Mouse (Mus musculus) ES-E14 (cell line): ENCODE measurements at regions not wholly inside any gene's neighbourhood (a gene's known extent, or its start where the extent isn't known, plus 50 kb on each side); places are given as distances from the start of the nearest gene placed in this dataset.

Experiments
- DNase-seq: peaks from one replicate; pipeline ENCODE4 v3.0.0-alpha.2; 2013; ENCODE audit warnings: low read depth, low spot score
- H3K27ac ChIP-seq: 2 replicates; pipeline ENCODE4 v1.5.1; 2012; ENCODE audit warnings: low read depth, mild to moderate bottlenecking, low read length, moderate library complexity, mixed read lengths; ENCODE audit not compliant: poor library complexity, insufficient read depth, severe bottlenecking
- H3K36me3 ChIP-seq: 2 replicates; pipeline ENCODE4 v1.6.1; 2012; ENCODE audit warnings: mild to moderate bottlenecking, low read length, moderate library complexity, mixed read lengths; ENCODE audit not compliant: control insufficient read depth, poor library complexity, insufficient read depth, severe bottlenecking
- H3K4me1 ChIP-seq, 2 experiments: fragments of 150-350 bp in 1 of 2; sonication (generic) in 1 of 2; 2 replicates each; pipeline ENCODE4 v1.6.1; 2012; ENCODE audit warnings: low read length in 2 of 2, mild to moderate bottlenecking in 1 of 2, mixed read lengths in 1 of 2; ENCODE audit not compliant: control insufficient read depth in 2 of 2, insufficient read depth in 2 of 2, poor library complexity in 1 of 2
- H3K4me3 ChIP-seq, 2 experiments: fragments of 150-350 bp in 1 of 2; sonication (generic) in 1 of 2; 2 replicates each; pipeline ENCODE4 v1.5.1; 2012; ENCODE audit warnings: low read length in 2 of 2, low read depth in 1 of 2, mild to moderate bottlenecking in 1 of 2, mixed read lengths in 1 of 2; ENCODE audit not compliant: insufficient read depth in 1 of 2, poor library complexity in 1 of 2, severe bottlenecking in 1 of 2
- H3K9ac ChIP-seq: 2 replicates; pipeline ENCODE4 v1.6.1; 2012; ENCODE audit warnings: low read depth, mild to moderate bottlenecking, low read length, mixed read lengths; ENCODE audit not compliant: poor library complexity, insufficient read depth, severe bottlenecking
- H3K9me3 ChIP-seq: fragments of 150-350 bp; sonication (generic); 2 replicates; pipeline ENCODE4 v1.6.1; 2012; ENCODE audit warnings: low read depth, mild to moderate bottlenecking, low read length; ENCODE audit not compliant: control insufficient read depth, insufficient read depth
- CHD2 ChIP-seq: IDR thresholded peaks from 2 replicates; pipeline ENCODE4 v1.6.1; 2014; ENCODE audit warnings: mild to moderate bottlenecking, low read depth, low read length, inconsistent platforms
- HCFC1 ChIP-seq: IDR thresholded peaks from 2 replicates; pipeline ENCODE4 v1.6.1; 2012; ENCODE audit warnings: low read length, inconsistent platforms, borderline replicate concordance; ENCODE audit not compliant: insufficient read depth
- MAFK ChIP-seq: IDR thresholded peaks from 2 replicates; pipeline ENCODE4 v1.6.1; 2014; ENCODE audit warnings: mild to moderate bottlenecking, low read depth, low read length, inconsistent platforms; ENCODE audit not compliant: insufficient read depth
- ZC3H11A ChIP-seq: IDR thresholded peaks from 2 replicates; pipeline ENCODE4 v1.6.1; 2012; ENCODE audit warnings: low read depth, mild to moderate bottlenecking, inconsistent platforms, low read length, borderline replicate concordance
- ZNF384 ChIP-seq: IDR thresholded peaks from 2 replicates; pipeline ENCODE4 v1.6.1; 2012; ENCODE audit warnings: low read depth, low read length, inconsistent platforms
- in situ Hi-C, 2 experiments: fragments of 600-800 bp; cut with MboI; formaldehyde crosslinking; loops; one replicate each; pipeline ENCODE4 v1.15.1; 2025; ENCODE audit warnings: low sequenced_read_pairs in 2 of 2, inconsistent platforms in 1 of 2; ENCODE audit not compliant: unreplicated experiment in 2 of 2

DNA sequence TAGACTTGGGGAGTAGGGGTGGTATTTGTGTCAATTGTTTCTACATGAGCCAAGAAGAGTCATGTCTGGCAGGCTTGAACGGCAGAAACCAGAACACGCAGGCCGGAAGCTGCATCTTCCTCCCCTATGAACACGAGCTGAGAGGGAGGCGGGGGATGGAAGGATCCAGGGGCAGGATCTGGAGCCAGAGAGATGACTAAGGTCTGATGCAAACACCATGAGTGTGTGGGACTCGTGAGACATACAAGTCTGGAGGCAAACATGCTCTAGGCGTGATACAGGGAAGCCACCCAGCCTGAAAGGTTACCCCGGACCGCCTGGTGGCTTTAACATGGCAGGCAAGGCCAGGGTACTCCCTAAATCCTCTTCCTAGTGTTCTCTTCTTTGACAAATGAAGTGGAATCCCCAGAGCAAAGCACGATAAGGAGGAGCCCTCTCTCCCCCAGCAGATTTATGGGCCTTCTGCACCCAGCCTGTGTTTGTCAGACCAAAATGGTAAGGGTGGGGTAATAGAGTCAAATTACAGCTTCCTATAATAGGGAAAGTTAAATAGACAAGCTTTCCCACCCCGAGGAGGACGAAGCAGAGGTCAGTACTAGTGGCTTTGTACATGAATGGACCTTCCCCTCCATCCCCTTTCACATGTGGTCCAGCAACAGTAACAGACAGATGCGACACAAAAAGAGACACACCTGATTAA, 412.4 kb upstream of the Jarid2 start:
- Histone ChIP-seq H3K9me3 (no peaks in the 10 kb centered on the region), H3K36me3 (no peaks in the 10 kb centered on the region), H3K4me3 (no peak overlapping the region), H3K9ac (no peak overlapping the region), H3K4me1 (no peaks in the 10 kb centered on the region), H3K27ac (no peak overlapping the region)
- no peak for DNase-seq
- in situ Hi-C loops: no loop called here
- TF ChIP-seq ZC3H11A: no peak
- no peak for TF ChIP-seq MAFK
- TF ChIP-seq CHD2: no peak
- no peak for TF ChIP-seq ZNF384
- no peak for TF ChIP-seq HCFC1

DNA sequence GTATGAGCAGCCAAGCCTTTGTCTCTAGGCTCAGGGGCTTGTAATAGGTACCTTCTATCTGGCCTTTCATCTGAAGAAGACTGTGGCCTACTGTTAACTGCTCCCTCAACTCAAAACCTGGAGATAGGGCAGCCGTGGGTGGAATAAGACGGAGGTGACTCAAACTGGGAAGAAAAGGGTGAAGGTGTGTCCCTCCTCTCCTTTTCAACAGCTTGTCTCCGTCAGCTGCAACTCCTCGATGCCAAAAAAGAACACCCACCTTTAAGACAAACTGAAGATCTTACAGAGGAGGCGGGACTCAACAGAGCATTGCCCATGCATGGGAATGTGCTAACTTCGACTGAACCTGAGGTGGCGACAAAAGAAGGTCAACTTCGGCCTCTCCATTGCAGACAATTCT, 411.7 kb upstream of the Jarid2 start:
- Histone ChIP-seq H3K4me3 (no peak overlapping the region), H3K9ac (no peak overlapping the region), H3K9me3 (no peaks in the 10 kb centered on the region), H3K27ac (no peak overlapping the region), H3K4me1 (no peaks in the 10 kb centered on the region), H3K36me3 (no peaks in the 10 kb centered on the region)
- no peak for DNase-seq
- no peak for TF ChIP-seq ZC3H11A
- TF ChIP-seq MAFK: no peak
- TF ChIP-seq ZNF384: no peak
- no peak for TF ChIP-seq CHD2
- no peak for TF ChIP-seq HCFC1
- in situ Hi-C loops: no loop called here

DNA sequence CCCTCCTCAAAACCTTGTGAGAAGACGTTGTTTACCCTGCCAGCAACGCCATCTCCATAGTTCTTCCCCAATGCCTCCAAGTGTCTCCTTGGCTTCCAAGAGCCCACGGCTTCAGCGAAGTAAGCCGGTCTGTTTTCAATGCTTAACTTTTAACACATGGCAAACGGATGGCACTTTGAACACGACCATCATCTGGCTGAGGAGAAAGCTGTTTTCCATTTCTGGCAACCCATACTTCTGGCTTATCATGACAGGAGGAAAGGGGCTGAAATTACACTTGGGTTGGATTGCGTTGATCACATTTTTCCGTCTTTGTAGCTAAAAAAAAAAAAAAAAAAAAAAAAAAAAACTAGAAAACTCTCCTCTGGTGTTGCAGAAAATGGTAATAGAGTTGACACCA, 410.2 kb upstream of the Jarid2 start:
- Histone ChIP-seq H3K27ac (no peak overlapping the region), H3K4me3 (no peak overlapping the region), H3K9me3 (no peaks in the 10 kb centered on the region), H3K4me1 (no peaks in the 10 kb centered on the region), H3K36me3 (no peaks in the 10 kb centered on the region), H3K9ac (no peak overlapping the region)
- no peak for DNase-seq
- in situ Hi-C loops: no loop called here
- TF ChIP-seq CHD2 (no peak), ZNF384 (no peak), MAFK (no peak), ZC3H11A (no peak), HCFC1 (no peak)

DNA sequence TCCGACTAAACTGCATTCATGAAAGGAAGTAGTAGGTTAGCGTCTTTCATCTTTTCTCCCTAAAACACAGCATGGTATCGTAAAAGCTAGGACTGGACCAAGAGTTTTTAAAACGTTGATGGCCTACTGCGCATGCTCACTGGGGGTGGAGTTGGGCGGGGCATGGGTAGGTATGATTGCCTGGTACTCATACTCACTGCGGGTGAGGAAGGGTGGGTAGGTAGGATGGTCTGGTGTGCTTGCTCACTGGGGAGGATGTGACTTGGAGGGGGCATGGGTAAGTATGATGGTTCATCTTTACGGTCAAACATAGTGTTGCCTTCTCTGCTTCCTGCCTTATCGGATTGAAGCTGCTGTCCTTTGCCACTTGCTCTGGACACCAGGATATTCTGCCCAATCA, 409.8 kb upstream of the Jarid2 start:
- no peak for TF ChIP-seq ZNF384
- no peak for TF ChIP-seq ZC3H11A
- no peak for TF ChIP-seq MAFK
- no peak overlapping the region for H3K27ac ChIP-seq
- no peaks in the 10 kb centered on the region for H3K36me3 ChIP-seq
- H3K4me3 ChIP-seq: no peak overlapping the region
- no peaks in the 10 kb centered on the region for H3K9me3 ChIP-seq
- in situ Hi-C loops: no loop called here
- no peak overlapping the region for H3K9ac ChIP-seq
- DNase-seq: no peak
- H3K4me1 ChIP-seq: no peaks in the 10 kb centered on the region

DNA sequence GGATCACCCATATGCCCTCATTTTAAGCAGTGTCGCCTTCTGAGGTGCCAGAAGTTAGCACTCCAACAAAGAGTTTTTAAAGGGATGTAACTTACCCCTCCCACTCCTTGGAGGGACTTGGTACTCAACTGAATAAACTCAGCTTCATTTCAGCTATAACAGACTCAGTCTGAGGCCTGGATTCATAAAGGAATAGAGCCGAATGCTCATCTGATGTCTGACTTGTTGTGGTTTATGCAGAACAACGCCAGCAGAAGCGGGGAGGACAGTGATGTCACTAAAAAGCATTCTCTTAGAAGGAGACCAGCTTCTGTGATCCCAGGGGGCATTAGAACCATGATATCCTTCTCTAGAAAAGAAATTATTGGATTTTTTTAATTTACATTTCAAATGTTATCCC, 409.0 kb upstream of the Jarid2 start:
- Histone ChIP-seq H3K4me3 (no peak overlapping the region), H3K4me1 (no peaks in the 10 kb centered on the region), H3K36me3 (no peaks in the 10 kb centered on the region), H3K27ac (no peak overlapping the region), H3K9ac (no peak overlapping the region), H3K9me3 (no peaks in the 10 kb centered on the region)
- in situ Hi-C loops: no loop called here
- DNase-seq: no peak
- TF ChIP-seq HCFC1 (no peak), MAFK (no peak)
